ENCODE assay signal across 8 mouse cellular contexts in genomic region chr6:30551644-30552580, GRCm38 (mm10). TPM values are rescaled to one million over a fixed set of nuclear protein-coding genes. Genes with fewer than 3 reads are reported as not detected.
DNase-seq lines count a peak whose midpoint lies in the region; ATAC-seq and TF ChIP-seq lines count a peak whose summit lies in the region.

No protein-coding gene starts in this region.

- TF ChIP-seq CTCF in testis, adult 2 months (IDR thresholded peaks at IDR 0.05; ENCODE audit: control insufficient read depth, insufficient read depth, insufficient replicate concordance, low read depth, low read length) = no peak

- no peaks in the 10 kb centered on the region for H3K9me3 ChIP-seq in heart, embryonic 12.5 days (replicated peaks)
- 0 out of 2 replicates have a peak, but pooled peaks cover 3% of the 10 kb centered on the region for H3K9me3 ChIP-seq in neural tube, embryonic 14.5 days (ENCODE audit: control insufficient read depth, low read length)

- no peaks in the 10 kb centered on the region for H3K27me3 ChIP-seq in heart, embryonic 12.5 days (replicated peaks)
- H3K27me3 ChIP-seq in testis, adult 2 months (ENCODE audit: control insufficient read depth, insufficient read depth, low read length) = no peaks in the 10 kb centered on the region
- no peaks in the 10 kb centered on the region for H3K27me3 ChIP-seq in neural tube, embryonic 14.5 days (ENCODE audit: control insufficient read depth, insufficient read depth, low read length)

- H3K9ac ChIP-seq in heart, embryonic 12.5 days = peak overlapping the region; percentile 21; the same call in 1 of the 2 replicates
- peak overlapping the region; percentile 51; the same call in 1 of the 2 replicates for H3K9ac ChIP-seq in neural tube, embryonic 14.5 days (replicated peaks; ENCODE audit: low read depth, low read length)

- DNase-seq in heart, postnatal 4 days = no peak
- DNase-seq in testis, postnatal 10 days (ENCODE audit: low spot score) = no peak
- peak; percentile 26 for DNase-seq in induced T-regulatory cell, adult 2 months (ENCODE audit: low read depth)
- DNase-seq in thymus, postnatal 25 days = no peak
- DNase-seq in spleen, postnatal 14 days (ENCODE audit: low spot score in 2 of 2) = no peak

- no peak for TF ChIP-seq POLR2A in testis, adult 2 months (IDR thresholded peaks at IDR 0.05; ENCODE audit: control insufficient read depth, low read depth, low read length)

- no peaks in the 10 kb centered on the region for H3K36me3 ChIP-seq in heart, embryonic 12.5 days
- no peaks in the 10 kb centered on the region for H3K36me3 ChIP-seq in testis, adult 2 months (ENCODE audit: control insufficient read depth, insufficient read depth, low read length)
- no peaks in the 10 kb centered on the region for H3K36me3 ChIP-seq in neural tube, embryonic 14.5 days (ENCODE audit: control insufficient read depth, insufficient read depth, low read length)

- 0 out of 2 replicates have a peak overlapping the region, but pooled peaks have one; percentile 19 for H3K27ac ChIP-seq in heart, embryonic 12.5 days (ENCODE audit: poor library complexity, severe bottlenecking)
- H3K27ac ChIP-seq in testis, adult 2 months (ENCODE audit: control insufficient read depth, insufficient read depth, low read depth, low read length) = no peak overlapping the region
- peak overlapping the region; percentile 79 for H3K27ac ChIP-seq in neural tube, embryonic 14.5 days (ENCODE audit: low read depth, low read length)

- H3K4me2 ChIP-seq in heart, embryonic 12.5 days = peak overlapping the region; percentile 48
- H3K4me2 ChIP-seq in neural tube, embryonic 14.5 days (ENCODE audit: low read depth, low read length) = peak overlapping the region; percentile 40

- H3K4me1 ChIP-seq in heart, embryonic 12.5 days (replicated peaks) = peaks cover 28% of the 10 kb centered on the region
- peaks cover 8% of the 10 kb centered on the region for H3K4me1 ChIP-seq in testis, adult 2 months (ENCODE audit: control insufficient read depth, insufficient read depth, low read length)
- peaks cover 18% of the 10 kb centered on the region for H3K4me1 ChIP-seq in neural tube, embryonic 14.5 days (ENCODE audit: control insufficient read depth, insufficient read depth, low read length)

- WGBS in heart, embryonic 12.5 days = 33% methylated on average over 23 of the region's 23 CpGs
- WGBS in neural tube, embryonic 14.5 days = 13% methylated on average over 23 of the region's 23 CpGs

- H3K4me3 ChIP-seq in heart, embryonic 12.5 days = peak overlapping the region; percentile 8; the same call in 1 of the 2 replicates
- H3K4me3 ChIP-seq in testis, adult 2 months (ENCODE audit: control insufficient read depth, low read depth, low read length) = 0 out of 2 replicates have a peak overlapping the region, but pooled peaks have one; percentile 13
- peak overlapping the region; percentile 9; the same call in 1 of the 2 replicates for H3K4me3 ChIP-seq in neural tube, embryonic 14.5 days (ENCODE audit: low read depth, low read length)

- no peak for ATAC-seq in heart, embryonic 12.5 days (ENCODE audit: insufficient number of reproducible peaks, low FRiP score)
- ATAC-seq in neural tube, embryonic 14.5 days (ENCODE audit: low read depth) = peak; percentile 77

RNA-seq across cellular contexts. Expression of gene Cpa2, which starts 10.5 kb away (rescaled TPM):
- polyA plus RNA-seq in heart, embryonic 12.5 days (2016; fragmentation: Nextera tagmentation; extraction: Ambion mirVana) = 5.3 and 6.3 TPM in 2 replicates
- 1 to 10 TPM; 1.2 to 1.4 TPM for total RNA-seq in heart, postnatal 4 days (2021)
- polyA plus RNA-seq in testis, adult 2 months (2012; rRNA removed) = 1.1 and 1.4 TPM in 2 replicates
- polyA plus RNA-seq in neural tube, embryonic 14.5 days (2014; fragmentation: Nextera tagmentation; extraction: Ambion mirVana) = 5.1 and 10.6 TPM in 2 replicates

RNA-seq across cellular contexts. Expression of gene Cpa4, which starts 16.3 kb away (rescaled TPM):
- polyA plus RNA-seq in heart, embryonic 12.5 days (2016; fragmentation: Nextera tagmentation; extraction: Ambion mirVana) = 2.9 and 3.1 TPM in 2 replicates
- total RNA-seq in heart, postnatal 4 days (2021) = under 1 TPM; 0.16 to 0.19 TPM
- 0.05 TPM in 1 of 2 replicates, not detected in the other for polyA plus RNA-seq in testis, adult 2 months (2012; rRNA removed)
- polyA plus RNA-seq in neural tube, embryonic 14.5 days (2014; fragmentation: Nextera tagmentation; extraction: Ambion mirVana) = 0.71 and 0.90 TPM in 2 replicates

RNA-seq across cellular contexts. Expression of gene Ssmem1, which starts 42.3 kb away (rescaled TPM):
- polyA plus RNA-seq in heart, embryonic 12.5 days (2016; fragmentation: Nextera tagmentation; extraction: Ambion mirVana) = 0.17 and 0.26 TPM in 2 replicates
- under 1 TPM in 1 of 2 experiments, not detected in 1; 0.52 TPM for total RNA-seq in heart, postnatal 4 days (2021)
- 109 and 119 TPM in 2 replicates for polyA plus RNA-seq in testis, adult 2 months (2012; rRNA removed)
- polyA plus RNA-seq in neural tube, embryonic 14.5 days (2014; fragmentation: Nextera tagmentation; extraction: Ambion mirVana) = 0.35 TPM in 1 of 2 replicates, not detected in the other

RNA-seq across cellular contexts. Expression of gene Tmem209, which starts 42.3 kb away (rescaled TPM):
- 27.5 and 31.1 TPM in 2 replicates for polyA plus RNA-seq in heart, embryonic 12.5 days (2016; fragmentation: Nextera tagmentation; extraction: Ambion mirVana)
- total RNA-seq in heart, postnatal 4 days (2021) = 10 to 100 TPM; 18.0 to 20.2 TPM
- polyA plus RNA-seq in testis, adult 2 months (2012; rRNA removed) = 77.8 and 92.3 TPM in 2 replicates
- polyA plus RNA-seq in neural tube, embryonic 14.5 days (2014; fragmentation: Nextera tagmentation; extraction: Ambion mirVana) = 28.9 and 30.9 TPM in 2 replicates

RNA-seq across cellular contexts. Expression of gene Cpa5, which starts 58.9 kb away (rescaled TPM):
- polyA plus RNA-seq in heart, embryonic 12.5 days (2016; fragmentation: Nextera tagmentation; extraction: Ambion mirVana) = 1.1 and 1.9 TPM in 2 replicates
- total RNA-seq in heart, postnatal 4 days (2021) = under 1 TPM; 0.20 to 0.38 TPM
- 76.6 and 89.5 TPM in 2 replicates for polyA plus RNA-seq in testis, adult 2 months (2012; rRNA removed)
- not detected in 2 replicates for polyA plus RNA-seq in neural tube, embryonic 14.5 days (2014; fragmentation: Nextera tagmentation; extraction: Ambion mirVana)

Comparison
In these comparisons a context has a peak if more than half of its experiments do, and no peak if none do; other contexts are left out.
1. RNA of gene Ssmem1, which starts 42.3 kb away (polyA plus RNA-seq): 109 to 119 TPM in testis, adult 2 months; 0.35 TPM in neural tube, embryonic 14.5 days and 0.17 to 0.26 TPM in heart, embryonic 12.5 days; every median in the first group is over 10 times any median in the second.
2. Peak in every context shown above with its lines, with median percentiles within 50 percentile points of each other: H3K4me3 ChIP-seq.